Mouse (Mus musculus) MEL-GATA-1-ER (cell line): ENCODE results near the gene Ube2l6.

ENCODE experiments used
- DNase-seq: peaks from one replicate; pipeline ENCODE4 v3.0.0-alpha.2; 2012; ENCODE audit warnings: low read depth; ENCODE audit errors: extremely low read depth

The Ube2l6 gene

DNA sequence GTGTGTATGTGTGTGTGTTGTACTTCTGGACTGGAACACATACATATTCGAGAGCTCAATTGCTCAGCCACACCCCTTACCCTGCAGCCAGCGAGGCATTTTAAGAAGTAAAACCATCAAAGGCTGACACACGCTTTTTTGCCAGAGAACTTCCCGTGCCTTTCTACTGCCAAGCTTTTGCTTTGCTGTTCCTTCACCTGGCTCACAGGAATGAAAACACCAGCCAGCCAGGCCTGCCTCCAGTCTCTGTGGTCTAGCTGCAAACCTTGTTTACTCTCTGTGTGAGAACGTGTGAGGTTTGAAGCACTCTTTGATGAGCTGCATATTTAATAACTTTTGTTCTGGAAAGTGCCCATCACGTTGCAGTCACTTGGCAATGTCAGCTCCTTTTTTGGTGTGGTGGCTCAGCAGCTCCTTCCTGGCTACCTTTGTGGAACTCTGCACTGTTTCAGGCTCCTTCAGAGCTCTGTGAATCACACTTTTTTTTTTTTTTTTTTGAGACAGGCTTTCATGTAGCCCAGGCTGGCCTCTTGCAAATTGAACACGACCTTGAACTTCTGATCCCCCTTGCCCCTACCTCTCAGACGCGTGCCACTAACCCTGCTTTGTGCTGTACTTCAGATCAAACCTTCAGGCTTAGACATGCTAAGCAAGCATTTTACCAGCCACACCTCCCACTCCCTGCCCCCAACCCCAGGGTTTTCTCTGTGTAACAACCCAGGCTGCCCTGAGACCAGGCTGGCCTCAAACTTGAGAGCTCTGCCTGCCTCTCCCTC lies 39.4 kb downstream of the Ube2l6 start:
- no peak for DNase-seq

DNA sequence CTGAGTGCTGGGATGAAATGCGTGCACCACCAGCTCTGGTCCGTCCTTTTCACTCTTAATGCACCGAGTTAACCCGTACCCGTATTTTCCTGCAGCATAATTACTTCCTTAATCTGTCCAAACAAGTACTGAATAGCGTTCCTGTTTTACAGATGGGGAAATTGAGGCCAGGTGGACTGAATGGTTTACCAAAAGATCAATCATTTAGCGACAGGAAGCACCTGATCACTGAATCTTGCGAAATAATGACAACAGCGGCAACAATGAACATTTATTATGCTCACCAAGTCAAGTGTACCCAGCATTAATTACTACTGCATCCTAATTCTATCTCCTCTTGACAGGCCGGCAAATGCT lies 39.9 kb downstream of the Ube2l6 start, which contains the start of gene Slc43a1:
TSS of gene Slc43a1 (plus strand) at position 258 of the 357 bp plus-strand sequence.
- DNase-seq = peak; percentile 29

DNA sequence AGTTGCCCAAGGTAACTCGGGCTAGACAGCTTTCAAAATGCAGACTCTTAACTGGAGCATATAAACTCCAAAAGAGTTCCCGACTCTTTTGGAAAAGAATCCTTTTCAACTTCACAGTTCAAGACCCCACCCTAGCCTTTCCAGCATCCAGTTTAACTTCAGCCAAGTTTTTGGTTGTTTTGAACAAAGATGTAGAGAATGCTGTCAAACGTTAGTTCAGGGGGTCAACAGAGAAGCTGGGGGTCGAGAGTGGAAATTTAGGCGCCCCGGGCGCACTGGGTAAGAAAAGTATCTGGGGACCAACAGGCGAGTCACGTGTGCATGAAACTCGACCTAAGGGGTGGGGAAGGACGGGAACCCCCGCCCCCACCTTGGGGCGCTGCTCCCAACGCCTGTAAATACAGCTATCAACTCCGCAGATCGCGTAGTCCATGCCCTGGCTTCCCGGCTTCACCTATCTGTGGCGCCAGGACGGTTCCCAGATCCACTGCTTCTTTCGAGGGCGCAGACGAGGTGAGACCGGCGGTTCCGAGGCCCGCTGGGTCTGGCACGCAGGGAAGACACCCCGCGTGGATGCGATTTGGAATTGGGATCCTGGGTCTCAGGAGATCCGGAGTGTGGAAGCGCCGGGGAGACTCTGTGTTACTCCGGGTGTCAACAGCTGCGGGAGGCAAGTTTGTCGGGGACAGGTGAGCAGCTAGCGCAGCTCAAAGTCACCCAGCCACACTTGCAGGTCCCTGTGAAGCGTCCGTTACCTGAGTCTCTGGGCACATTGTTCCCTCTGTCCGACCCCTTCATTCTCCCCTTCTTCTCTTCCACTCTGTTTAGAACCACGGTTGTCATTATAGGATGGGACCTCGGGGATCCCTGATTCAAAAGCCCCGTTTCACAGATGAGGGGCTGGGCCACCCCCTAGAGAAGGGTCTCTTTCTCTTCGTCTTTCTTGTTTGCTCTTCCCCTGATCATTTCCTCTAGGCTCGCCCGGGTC lies 40.7 kb downstream of the Ube2l6 start:
- DNase-seq = peak; percentile 62

DNA sequence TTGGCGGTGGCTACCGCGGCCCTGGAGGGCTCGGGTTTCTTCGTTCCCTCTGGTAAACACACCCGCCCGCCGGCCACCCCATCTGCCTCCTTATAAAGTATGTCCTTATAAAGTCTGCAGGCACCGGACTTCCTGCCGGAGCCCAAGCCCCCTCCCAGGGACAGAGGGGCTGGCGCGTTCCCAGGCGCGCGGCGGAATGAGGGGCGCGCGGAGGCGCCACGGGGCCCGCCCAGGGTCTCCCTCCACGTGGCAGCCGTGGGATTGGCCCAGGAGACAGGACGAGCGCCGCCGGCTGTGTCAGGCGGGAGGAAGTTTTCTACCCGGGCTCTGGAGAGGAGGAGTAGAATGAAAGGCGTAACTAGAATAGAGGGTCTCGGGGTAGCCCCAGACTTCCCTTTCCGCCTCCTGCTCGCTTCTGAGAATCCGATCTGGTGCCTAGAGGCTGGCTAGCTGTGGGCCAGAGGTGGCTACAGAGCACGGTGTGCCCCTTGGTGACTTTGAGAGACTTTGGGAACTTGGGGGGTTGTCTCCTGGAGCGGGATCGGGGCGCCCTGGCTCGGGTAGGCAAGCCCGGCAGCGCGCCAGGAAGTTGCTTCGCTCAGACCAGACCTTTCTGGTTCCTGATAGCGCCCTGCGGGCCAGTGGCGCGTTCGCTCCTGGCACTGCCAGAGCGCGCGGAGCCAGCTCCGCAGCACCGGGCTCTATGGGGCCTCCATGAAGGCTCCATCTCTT lies 41.6 kb downstream of the Ube2l6 start:
- DNase-seq = peak; percentile 83

DNA sequence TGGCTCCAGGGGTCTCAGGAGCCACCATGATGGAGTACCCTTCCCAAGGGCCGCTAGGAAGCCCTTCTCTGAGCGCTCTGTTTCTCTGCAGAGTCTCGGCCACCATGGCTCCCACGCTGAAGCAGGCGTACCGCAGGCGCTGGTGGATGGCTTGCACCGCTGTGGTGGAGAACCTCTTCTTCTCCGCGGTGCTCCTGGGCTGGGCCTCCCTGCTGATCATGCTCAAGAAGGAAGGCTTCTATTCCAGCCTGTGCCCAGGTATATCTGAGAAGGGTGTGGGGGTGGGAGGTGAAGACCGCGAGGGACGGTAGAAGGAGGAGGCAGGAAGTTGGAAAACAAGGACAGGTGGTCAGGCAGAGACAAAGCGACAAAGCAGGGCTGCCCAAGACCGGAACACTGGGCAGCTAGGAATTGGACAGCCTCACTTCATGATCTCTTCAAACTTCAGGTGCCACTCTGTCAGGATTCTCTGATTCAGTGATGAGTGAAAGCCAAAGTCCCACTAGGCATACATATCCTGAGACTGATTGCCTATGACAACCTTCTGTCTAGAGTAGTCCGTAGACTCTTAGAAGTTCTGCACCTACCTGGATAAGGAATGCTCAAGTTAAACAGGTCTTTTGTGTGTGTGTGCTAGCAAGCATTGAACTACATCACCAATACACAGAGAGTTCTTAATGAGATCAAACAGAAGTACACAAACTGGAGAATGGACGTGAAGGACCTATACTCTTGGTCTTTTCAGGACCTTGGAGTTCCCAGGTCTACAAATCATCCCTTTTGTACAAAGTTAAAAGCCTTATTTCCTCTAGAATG lies 42.3 kb downstream of the Ube2l6 start:
- DNase-seq = peak; percentile 32

DNA sequence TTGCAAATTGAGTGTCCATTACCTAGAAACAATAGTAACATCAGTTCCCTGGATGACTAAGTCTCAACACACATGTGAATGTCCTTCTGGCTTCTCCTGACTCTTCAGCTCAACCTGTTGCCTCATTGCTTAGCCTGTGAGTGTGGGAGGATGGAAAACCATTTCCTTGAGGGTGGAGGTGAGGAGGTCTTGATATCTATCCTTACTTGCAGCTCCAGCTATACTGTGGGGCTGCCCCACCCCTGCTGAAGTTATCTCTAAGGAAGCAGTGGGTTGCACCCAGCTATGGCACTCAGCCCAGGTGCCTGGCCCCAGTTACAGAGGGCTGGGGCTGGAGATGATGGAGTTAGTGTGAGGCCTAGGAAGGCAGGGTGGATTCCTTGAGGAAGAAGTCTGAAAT lies 43.3 kb downstream of the Ube2l6 start:
- DNase-seq = peak; percentile 90

DNA sequence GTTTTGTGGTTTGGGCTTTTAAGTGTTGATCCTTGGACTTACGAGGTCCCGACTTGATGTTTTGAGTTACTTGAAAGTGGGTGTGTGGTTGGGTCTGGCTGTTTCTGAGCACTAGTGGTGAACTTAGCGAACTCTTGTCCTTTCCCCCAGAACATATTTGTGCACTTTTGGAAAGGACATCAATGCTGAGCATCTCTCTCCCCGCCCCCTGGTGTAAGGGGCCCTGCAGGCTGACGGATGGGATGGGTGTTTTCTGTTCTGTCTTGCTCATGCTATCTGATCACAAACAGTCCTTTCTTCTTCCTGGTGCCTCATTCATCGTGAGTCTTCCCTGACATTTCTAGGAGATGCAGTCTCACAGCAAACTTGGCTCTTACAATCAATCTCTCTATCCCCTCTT lies 45.0 kb downstream of the Ube2l6 start:
- DNase-seq = no peak

DNA sequence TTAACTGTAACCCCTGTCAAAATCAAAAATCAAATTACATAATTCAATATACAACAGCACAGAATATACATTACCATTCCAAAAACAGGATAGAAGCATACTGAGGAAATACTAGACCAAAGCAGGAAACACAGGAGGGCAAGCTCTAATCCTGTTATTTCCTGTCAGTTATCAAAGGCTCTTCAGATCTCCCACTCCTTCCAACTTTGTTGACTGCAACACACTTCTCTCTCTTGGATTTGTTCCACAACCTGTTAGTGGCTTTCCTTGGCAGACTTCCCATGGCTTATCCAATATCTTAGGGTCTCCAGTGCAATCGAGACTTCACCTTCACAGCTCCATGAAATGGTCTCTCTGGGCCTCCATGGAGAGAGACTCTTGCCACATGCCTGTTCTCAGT lies 46.6 kb downstream of the Ube2l6 start:
- no peak for DNase-seq

DNA sequence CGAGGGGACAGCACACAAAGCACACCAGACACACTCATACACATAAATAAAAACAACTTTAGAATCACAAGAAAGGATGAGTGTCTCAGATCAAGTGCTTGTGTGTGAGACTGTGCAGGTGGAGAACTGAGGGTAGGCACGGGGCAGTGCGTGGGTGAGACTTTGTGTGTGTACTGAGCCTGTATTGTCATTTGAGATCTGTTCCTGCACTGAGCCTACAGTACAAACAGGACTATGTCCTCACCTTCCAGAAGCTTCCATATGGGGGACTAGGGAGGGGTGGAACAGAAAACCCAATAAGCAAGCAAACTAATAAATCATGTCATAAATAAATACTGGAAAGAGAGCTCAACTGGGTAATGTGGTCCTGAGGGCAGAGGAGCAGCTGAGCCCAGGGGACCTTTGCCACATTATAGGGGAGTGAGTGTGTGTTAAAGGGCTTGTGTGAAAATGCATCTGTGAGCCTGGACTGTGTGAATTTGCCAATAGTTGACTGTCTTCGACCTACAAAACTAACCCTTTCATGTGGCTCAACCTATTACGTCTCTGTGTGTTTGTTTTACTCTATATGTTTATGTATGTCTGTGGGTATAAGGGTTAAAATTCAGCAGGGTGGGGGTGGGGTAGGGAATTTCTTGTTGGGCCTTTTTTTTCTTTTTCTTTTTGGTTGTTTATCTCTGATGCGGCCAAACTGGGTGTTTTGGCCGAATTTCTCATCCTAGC lies 51.9 kb downstream of the Ube2l6 start:
- no peak for DNase-seq

DNA sequence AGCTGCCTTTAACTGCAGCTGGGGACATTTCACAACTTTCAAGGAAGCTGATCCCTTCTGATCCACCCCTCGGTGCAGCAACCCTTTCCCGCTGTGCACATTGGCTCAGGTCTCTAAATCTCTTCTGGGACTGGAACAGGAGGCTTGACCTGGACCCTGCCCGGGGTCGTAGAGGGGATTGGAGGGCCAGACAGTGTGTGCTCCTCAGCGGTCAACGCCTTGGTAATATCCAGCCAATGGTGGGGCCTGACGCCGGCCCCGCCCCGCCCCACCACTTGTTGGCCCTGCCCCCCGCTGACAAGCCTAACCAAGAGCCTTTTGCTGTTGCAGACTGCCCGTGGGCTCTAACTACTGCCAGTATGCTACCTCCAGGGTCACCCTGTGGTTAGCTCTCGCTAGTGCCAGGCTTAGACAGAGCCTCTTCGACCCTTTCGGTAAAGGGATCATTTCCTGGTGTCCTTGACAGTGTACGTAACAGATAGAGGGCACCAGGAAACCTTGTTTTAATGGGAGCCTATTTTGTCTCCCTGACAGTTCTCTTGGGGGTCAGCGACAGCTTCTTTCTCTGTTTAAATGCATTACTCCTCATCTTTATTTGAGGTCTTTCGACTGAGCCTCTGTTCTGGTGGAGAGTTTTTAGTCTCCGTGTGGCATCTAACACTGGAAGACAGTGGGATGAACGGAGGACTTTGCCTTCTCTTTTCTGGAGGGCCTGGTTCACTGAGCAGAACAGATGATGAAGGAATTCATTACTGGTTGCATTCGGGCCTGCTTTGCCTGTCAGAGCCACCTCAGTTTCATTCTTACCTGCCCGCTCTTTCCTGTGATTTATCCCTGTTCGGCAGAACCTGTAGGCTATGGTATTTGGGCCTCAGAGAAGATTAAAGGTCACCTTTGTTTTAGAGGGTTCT lies 52.8 kb downstream of the Ube2l6 start:
- DNase-seq = no peak

DNA sequence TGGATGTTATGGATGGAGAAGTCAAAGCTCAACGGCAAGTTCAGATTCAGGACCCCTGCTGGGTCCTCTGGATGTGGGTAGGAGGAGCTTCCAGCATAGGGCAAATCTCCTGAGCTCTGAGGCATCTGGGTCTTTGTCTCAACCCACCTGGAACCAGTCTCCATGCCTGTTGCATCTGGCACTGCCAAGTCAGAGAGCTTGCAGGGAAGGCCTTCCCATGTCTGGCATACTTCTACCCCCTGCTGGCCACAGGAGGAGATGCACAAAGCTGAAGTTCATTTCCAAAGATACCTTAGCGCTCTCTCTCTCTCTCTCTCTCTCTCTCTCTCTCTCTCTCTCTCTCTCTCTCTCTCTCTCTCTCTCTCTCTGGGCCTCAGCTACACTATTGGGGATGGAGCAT lies 57.1 kb downstream of the Ube2l6 start:
- DNase-seq = no peak

DNA sequence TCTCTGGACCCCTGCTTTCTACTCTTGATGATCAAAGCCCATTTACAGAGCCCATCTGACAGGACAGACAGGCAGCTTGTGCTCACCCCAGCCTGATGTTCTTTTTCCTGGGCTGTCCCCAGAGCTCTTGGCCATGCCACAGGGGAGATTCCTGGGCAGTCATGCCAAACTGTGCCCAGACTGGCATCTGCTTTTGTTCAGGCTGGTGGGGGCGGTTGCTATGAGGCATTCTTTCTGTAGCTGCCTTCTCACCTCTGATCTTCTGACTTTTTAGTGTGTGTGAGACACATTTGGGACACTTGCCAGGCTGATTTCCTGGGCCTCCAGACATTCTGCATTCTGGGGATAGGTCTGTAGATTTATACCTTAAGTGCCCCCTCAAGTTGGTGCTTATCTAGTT lies 59.9 kb downstream of the Ube2l6 start:
- no peak for DNase-seq
